Mouse (Mus musculus) gastrocnemius, postnatal 14 days (tissue): ENCODE results near the gene Gm39566. TPM values are rescaled to one million over a fixed set of nuclear protein-coding genes. Genes with fewer than 3 reads are reported as not detected.
"Not testable (repeated sequence)": the region's sequence is repeated elsewhere in the genome, so short reads cannot be mapped to it uniquely, and the experiment has no call there.

Experiments
- DNase-seq: peaks from one replicate; pipeline ENCODE4 v3.0.0; 2021; ENCODE audit warnings: mixed read lengths
- intact Hi-C: fragments of 180-260 bp; cut with DNase I; formaldehyde crosslinking; loops from one replicate; pipeline ENCODE4 v1.15.1; 2025; ENCODE audit warnings: low total_unique reads
- long read RNA-seq, 2 experiments: library from polyadenylated mRNA; stranded (forward); transcript quantifications; one replicate each; pipeline ENCODE4 v2.0.0; 2021
- total RNA-seq, 2 experiments: library from RNA; stranded (reverse); gene quantifications; 2 replicates each; pipeline ENCODE4 v1.2.3; 2021

Gene Gm39566
- not detected for total RNA-seq
- long read RNA-seq, experiment 1 = 0 reads
- long read RNA-seq, experiment 2 = 0 reads

DNA sequence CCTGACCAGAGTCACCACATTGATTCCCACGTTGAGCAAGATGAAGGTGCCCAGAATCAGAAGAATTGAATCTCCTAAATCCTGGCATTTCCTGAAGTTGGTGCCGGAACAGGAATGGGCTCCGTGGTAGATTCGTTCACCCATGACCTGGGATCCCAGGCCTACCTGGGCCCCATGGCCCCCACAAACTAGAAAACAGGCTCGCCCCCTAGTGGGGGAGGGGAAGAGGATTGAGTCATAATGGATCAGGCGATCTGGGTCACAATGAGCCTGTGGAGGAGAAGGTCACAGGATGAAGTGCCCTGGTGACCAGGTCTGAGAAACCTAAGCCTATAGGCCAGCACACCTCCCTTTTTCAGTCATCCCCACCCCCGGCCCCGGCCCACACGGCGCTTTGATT, at the start of gene Gm39566:
Gm39566 (minus strand) TSS at position 144 of the 400 bp plus-strand sequence.
- no peak for DNase-seq
- intact Hi-C loops = no loop called here

DNA sequence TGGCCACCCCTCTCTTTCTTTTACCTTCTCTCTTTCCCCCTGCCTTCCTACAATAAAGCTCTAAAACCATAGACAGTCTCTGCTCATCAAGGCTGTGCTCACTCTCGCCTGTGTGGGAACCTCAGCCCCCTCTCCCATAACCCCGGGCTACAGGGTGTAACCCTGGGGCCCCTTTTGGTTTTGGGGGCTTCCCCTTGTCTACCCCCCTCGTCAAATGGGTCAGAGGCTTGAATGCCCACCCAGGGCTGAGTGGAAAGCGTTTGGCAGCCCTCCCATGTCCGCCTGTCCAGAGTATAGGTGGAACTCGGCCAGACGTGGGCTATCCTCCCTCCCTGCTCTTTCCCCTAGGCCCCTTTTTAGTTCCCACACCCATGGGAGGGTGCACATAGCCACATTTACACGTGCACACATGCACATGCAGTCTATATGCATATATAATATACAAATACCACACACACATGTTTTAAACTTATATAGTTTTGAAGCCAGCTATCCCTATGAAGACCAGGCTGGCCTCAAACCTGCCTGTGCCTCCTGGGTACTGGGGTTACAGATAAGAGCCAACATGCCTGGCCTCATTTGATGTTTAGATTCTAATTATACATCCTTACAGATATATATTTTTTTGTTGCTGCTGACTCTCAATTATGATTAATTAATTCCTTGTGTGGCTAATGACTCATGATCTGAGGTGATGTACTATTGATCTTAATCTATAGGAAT, 49.2 kb upstream of the Gm39566 start:
- intact Hi-C loops = no loop called here
- DNase-seq = no peak

DNA sequence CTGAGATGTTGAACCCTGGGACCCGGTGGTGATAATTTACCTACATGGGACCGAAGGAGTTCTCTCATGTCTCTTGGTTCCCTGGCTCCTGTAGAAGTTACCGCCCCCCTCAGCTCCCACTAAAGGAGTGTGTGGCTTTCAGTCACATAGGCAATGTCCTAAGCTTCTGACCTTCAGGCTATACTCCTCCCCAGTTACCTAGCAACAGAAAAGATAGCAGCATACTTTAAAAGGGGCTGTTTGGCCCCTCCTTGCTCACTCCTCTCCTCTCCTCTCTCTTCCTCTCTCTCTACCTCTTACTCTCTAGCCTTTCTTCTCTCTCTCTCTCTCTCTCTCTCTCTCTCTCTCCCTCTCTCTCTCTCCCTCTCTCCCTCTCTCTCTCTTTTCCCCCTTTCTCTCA, 48.6 kb upstream of the Gm39566 start:
- intact Hi-C loops, DNase-seq: not testable (repeated sequence)

DNA sequence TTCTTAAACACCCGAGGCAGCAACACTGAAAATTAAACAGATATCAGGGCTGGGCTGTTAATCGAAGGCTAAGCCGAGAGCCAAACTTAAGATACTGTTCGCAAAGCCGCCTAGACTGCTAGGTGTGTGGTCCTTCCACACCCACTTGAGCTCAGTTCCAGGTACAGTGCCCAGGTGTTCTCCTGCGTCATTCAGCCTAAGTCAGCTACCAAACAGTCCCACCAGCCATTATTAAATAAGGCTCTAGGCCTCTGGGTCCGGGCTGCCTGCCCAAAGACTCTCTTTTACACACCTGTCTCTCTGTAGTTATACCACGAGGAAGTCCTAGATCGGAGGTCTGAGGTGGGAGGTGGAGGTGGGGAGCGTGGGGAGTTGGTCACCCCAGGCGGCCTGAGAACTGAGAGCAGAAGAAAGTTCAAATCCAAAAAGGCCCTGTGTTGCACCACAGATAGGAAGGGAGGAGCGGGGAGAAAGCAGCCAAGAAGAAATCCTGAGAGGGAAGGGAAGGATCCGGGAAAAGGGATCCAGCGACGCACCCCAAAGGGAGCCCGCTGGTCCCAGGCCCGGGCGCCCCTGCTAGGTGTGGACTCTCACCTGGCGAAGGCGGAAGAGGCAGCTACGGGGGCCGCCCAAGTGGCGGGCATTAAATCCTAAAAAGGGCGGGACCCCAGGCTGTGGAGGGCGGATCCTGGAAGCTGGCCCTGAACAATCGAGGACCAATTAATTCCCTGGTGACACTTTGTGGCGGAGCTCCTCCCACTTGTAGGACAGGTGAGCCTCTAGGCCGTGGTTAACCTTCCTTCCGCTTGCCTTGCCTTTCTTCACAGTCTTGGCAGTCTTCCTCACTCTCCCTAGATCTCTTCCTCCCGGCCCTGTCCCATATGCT, 43.3 kb upstream of the Gm39566 start, which contains the start of gene Tnk1:
Tnk1 (minus strand) TSS at position 618 of the 886 bp plus-strand sequence.
- no peak for DNase-seq
- intact Hi-C loops = no loop called here

DNA sequence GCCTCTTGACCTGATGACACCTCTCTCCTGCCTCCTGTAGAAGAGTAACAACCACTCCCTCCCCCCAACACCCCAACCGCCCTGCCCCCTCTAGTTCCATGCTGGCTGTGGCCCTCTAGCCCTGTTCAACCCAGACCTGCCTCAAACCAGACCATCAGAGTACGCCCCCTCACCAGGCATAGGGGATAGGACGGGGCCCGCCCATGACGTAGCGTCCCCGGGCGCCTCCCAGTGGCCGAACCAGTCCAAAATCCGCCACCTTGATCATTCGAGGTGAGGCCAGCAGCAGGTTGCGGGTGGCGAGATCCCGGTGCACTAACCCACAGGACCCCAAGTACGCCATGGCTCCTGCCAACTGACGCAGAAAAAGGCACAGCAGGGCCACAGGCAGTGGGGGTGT, 40.2 kb upstream of the Gm39566 start:
- intact Hi-C loops = no loop called here
- no peak for DNase-seq

DNA sequence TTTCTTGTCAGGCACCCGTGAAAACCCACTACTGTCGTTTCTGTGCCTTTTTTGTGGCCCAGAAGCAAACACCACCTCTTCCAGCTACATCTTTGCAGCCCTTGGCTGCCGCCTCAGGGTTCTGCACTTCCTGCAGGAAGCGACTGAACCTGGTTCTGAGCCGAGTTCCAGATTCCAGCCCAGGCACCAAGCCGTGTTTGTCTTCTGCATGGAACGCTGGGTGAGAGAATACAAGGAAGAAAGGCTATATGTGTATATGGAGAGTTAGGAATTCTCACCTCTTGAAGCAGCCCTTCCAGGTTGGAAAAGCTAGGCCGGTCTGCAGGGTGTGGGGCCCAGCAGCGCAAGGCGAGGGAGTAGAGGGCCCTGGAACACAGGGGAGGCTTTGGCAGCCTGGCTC, 39.6 kb upstream of the Gm39566 start:
- DNase-seq = no peak
- intact Hi-C loops = no loop called here

DNA sequence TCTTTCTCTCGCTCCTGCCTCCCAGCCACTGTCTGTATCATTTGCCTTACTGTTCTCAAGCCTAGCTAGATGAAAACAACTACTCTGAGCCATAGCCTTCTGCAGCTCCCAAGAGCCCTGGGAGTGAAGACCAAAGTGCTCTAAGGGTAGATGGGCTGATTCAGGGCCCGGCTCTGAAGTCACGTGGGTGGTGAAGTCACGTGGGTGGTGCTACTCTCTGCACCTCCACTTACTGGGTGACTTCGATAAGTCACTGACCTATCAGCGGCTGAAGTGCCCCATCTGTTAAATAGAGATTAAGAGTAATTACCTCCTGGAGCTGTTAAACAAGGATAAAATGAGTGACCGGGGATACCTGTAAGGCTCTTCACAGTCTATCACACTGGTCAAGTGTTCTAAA, 38.9 kb upstream of the Gm39566 start:
- no peak for DNase-seq
- intact Hi-C loops = no loop called here

DNA sequence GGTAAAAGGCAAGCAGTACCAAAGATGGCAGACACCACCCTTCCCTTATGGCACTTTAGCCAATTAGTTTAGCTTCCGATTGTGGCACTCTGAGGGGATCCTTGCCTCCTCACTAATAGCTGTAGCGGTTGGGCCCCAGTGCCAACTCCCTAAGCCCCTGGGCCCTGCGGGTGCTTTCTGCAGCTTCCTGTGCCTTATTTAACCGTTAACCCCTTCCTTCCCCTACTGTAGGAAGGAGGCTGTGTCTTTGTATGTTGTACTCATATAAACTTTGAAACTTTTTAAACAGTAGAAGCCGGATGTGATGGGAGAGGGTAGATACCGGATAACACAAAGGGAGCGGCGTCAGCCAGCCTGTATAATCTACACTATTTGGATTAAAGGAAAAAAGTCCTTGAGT, 35.7 kb upstream of the Gm39566 start:
- no peak for DNase-seq
- intact Hi-C loops = no loop called here

DNA sequence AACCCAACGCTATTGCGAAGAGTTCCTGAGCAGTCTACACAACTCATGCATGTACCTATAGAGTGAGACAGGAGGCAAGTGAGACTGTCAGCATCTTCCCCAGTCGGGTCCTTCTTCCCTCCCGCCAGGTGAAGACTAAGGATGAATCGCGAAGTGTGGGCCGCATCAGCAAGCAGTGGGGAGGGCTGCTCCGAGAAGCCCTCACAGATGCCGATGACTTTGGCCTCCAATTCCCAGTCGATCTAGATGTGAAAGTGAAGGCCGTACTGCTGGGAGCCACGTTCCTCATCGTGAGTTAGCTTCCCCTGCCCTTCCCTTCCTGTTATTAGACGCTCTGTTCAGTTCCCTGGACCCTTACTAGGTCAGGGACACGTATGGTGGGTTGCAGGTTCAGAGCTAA, 34.8 kb upstream of the Gm39566 start:
- intact Hi-C loops = loop anchor here (10.0 kb wide), 1 partner anchor 45 kb away; the partner anchor contains the start of gene Acap1
- DNase-seq = no peak

DNA sequence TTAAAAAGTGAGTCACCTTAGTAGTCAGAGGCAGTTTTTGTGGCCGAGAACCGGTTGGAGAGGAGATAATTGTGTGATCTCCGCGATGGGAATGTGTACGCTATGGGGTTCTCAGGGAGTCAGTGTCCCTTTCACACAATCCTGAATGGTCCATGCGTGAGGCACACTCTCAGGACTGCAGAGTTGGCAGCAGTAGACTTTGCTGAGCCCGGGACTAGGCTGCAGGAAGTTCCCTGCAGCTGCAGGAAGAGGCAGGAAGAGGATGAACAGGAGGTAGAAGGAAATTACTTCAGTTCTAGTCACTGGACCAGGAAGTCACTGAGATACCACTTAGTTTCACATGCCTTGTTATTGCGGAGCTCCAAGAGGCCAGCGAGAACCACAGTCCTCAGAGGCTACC, 34.0 kb upstream of the Gm39566 start:
- no peak for DNase-seq
- intact Hi-C loops = loop anchor here (10.0 kb wide), 1 partner anchor 46 kb away; the partner anchor contains the start of gene Acap1

DNA sequence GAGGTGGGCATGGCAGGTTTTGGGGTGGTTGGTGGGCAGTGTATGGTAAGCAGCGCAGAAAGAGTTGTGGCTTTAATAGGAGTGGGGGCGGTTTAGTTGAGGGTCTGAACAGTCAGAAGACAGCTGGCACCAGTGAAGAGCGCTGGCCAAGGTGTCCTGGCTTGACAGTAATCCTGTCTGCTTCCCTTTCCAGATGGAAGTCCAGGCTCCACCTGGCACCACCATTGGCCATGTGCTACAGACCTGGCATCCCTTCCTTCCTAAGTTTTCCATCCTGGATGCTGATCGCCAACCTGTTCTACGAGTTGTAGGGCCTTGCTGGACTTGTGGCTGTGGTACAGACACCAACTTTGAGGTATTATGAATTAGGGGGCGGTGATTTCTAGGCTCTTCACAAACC, 32.9 kb upstream of the Gm39566 start:
- intact Hi-C loops = loop anchor here (10.0 kb wide), 1 partner anchor 47 kb away; the partner anchor contains the start of gene Acap1
- DNase-seq = no peak

DNA sequence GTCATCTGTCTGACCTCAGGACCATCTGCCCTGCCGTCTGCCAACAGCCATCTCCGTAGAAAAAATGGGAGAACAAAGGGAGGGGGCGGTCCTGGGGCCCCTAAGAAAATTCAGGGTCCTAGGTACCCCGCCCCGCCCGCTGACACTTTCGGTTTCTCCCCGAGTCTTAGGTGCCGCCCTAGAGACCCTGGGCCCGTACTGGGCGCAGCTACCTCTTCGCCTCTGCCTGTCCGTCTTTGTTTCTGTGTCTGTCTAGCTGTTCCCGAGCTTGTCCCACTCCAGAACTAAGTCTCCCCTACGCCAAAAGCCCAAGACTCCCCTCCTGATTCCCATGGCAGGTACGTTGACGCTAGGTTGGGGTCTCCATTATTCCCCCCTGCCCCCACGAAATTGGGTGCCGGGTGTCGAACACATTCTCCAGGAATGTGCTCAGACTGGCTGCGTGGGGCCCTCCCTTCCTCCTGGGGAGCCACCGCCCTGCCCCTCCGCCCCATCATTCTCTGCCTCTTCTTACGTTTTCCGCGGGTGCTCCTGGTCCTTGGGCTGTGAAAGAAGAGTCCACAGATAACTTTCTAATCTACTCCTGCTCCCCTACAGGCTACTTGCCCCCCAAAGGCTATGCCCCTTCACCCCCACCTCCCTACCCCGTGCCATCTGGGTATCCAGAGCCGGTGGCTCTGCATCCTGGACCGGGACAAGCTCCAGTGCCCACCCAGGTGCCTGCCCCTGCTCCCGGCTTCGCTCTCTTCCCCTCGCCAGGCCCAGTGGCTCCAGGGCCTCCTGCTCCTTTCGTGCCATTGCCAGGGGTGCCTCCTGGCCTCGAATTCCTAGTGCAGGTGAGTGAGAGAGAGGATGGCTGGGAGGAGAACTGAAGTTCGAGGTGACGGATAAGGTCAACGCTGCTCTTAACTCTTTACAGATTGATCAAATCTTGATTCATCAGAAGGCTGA, 31.9 kb upstream of the Gm39566 start:
- no peak for DNase-seq
- intact Hi-C loops = loop anchor here (10.0 kb wide), 1 partner anchor 48 kb away; the partner anchor contains the start of gene Acap1

DNA sequence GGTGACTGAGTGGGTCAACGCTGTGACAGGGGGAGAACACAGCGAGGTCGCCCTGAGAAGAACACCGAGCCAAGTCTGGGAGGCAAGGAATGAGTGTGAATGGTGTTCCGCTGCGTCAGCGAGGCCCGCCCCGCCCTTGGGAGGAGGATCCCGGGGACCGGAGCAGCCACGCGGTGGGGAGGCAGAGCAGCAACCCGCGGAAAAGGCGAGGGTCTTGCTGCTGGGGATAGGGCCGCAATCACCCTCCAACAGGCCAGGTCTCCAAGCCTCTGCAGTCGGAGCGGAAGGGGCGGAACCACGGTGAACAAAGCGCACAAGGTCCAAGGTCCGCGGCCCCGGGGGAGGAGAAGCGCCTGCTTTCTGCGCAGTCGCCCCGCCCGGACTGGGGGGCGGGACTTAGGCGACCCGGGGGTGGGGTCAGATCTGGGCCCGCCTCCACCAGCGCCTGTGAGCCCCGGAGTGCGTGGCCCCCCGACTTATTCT, 31.1 kb upstream of the Gm39566 start, which contains the start of gene Plscr3:
Plscr3 (plus strand) TSS at position 179 of the 483 bp plus-strand sequence.
- intact Hi-C loops = loop anchor here (10.0 kb wide), 1 partner anchor 49 kb away; the partner anchor contains the start of gene Acap1
- peak; percentile 91 for DNase-seq

DNA sequence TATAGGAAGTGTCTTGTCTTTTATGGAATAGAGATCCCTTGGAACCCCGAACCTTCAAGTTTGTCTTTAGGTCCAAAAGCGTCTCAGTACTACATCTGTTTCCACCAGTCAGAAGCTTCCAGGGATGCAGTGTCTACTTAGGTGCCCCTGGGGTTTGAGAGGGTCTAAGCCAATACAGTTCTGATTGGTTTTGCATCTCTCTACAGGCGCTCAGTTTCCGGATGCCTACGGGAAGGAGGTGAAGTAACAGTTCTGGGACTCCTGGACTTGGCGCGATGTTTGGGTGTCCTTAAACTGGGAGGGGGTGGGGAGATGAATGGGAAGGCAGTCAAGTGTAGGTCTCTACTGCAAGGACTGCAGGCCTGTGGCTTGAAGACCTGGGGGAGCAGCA, 23.6 kb upstream of the Gm39566 start:
- no peak for DNase-seq
- intact Hi-C loops = loop anchor here (5.0 kb wide), 1 partner anchor 36 kb away; the partner anchor contains the start of gene Fgf11

DNA sequence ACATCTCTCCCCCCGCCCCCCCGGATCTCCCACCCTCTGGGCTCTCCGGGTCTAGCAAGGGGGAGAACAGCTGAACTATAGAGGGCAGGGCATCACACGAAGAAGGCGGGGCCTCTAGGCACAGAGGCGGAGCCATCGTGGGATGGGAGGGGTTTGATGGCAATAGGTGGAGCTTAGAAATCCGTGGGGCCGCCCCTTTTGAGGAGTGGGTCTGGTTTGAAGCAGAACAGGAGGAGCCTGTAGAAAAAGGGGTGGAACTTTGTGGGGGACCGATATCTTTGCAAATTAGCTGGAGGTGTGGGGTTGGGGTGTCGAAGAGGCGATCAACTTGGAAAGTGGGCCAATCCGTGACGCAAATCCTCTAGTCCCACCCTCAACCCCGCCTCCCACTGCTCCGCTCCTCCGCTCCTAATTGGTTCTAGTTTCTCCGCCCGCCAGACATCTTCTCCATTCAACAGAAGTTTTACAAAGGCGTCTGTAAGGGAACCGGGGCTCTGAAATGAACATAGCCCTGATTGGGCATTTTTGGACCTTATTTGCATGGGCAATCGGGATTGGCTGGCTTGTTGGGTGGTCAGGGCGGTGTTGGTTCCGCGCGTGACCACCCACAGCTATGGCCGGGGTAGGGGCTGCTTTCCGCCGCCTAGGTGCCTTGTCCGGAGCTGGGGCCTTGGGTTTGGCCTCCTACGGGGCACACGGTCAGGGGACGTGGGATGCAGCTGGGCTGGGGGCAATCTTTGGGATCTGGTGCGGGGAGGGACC, 23.0 kb upstream of the Gm39566 start, which contains the start of gene Tmem256:
Tmem256 (plus strand) TSS at position 563 of the 762 bp plus-strand sequence.
- DNase-seq = peak; percentile 94
- intact Hi-C loops = loop anchor here (5.0 kb wide), 1 partner anchor 36 kb away; the partner anchor contains the start of gene Fgf11

DNA sequence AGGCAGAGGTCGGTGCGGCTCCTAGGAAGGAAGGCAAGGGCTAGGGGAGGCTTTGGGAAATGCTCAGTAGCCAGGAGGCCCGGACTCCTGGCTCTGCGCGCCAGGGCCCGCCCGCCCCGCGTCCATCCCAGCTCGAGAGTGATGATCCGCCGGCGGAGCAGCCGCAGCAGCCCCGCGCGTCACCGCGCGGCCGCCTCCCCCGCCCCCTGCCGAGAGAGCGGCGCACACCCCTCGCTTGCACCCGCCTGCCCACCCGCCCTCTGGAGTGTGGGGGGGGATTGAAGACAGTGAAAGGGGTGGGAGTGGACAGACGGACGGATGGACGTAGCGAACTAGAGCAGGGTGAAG, 22.5 kb upstream of the Gm39566 start, which contains the start of gene Nlgn2:
Nlgn2 (minus strand) TSS at position 181 of the 348 bp plus-strand sequence.
- intact Hi-C loops = loop anchor here (5.0 kb wide), 1 partner anchor 35 kb away; the partner anchor contains the start of gene Fgf11
- DNase-seq = no peak

DNA sequence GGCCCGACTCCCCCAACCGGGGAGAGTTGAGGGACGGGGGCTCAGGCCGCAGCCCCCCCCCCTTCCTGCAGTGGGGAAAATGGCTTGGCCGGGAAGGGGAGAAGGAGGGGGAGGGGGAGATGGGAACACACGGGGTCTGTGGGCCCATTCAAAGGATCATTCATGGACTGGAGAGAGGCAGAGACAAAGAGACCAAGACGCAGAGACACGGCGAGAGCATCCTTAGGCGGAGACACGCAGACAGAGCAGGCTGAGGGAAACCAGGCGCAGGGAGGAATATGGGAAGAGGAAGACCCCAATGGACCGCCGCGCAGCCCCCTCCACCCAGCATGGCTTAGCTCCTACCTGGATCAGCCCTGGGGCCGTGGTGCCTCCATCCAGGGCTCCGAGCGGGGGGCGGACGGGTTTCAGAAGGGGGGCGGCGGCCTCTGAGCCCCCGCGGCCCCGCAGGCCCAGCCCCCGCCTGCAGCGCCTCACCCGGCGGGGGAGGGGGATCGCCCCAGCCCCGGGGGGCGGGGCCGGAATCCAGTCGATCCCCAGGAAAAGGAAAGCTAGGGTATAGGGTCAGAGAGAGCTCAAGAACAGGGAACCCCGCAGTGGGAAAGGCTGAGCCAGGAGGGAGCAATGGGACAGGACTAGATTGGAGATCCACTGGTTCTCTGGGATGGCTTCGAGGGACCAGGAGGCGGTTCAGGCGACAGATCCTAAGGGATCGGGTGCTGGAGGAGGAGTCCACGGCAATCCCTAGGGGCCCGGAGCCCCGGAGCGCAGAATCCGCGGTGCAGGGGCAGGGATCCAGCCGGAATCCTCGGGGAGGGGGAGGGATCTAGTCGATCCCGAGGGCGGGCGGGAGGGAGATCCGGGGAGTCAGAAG, 21.8 kb upstream of the Gm39566 start:
- intact Hi-C loops = loop anchor here (5.0 kb wide), 1 partner anchor 35 kb away; the partner anchor contains the start of gene Fgf11

More for the DNA sequence above, 21.8 kb upstream of the Gm39566 start:
- DNase-seq = peak; percentile 45
